Mouse (Mus musculus) neutrophil, adult 5-6 weeks (primary cell): ENCODE results near the gene Brd3os. TPM values are rescaled to one million over a fixed set of nuclear protein-coding genes. Genes with fewer than 3 reads are reported as not detected.

Experiments
- ATAC-seq: fragments of 151-379, 151-347 bp; 2 replicates; pipeline ENCODE4 v1.8.0; 2017; ENCODE audit warnings: mild to moderate bottlenecking, moderate TSS enrichment; ENCODE audit not compliant: insufficient number of reproducible peaks, poor library complexity, low FRiP score, severe bottlenecking; ENCODE audit errors: extremely low read depth
- total RNA-seq: library from RNA; stranded (forward); fragments of 200-1000 nt; gene quantifications from 2 replicates; pipeline ENCODE4 v1.2.3, GENCODE M21; 2017

Brd3os gene
- total RNA-seq, 1 experiment from 2014 or later = 0.47 TPM

- ATAC-seq = no peak
These were observed 24.4 kb upstream of the Brd3os start for GRCm38 (mm10) chr2:27417648-27418153.

GRCm38 (mm10) chr2:27418577-27419070 is 23.5 kb upstream of the Brd3os start:
- ATAC-seq = no peak

- ATAC-seq = no peak
These were observed 20.6 kb upstream of the Brd3os start for GRCm38 (mm10) chr2:27421293-27422068.

GRCm38 (mm10) chr2:27423596-27423995 is 18.5 kb upstream of the Brd3os start:
- no peak for ATAC-seq

- ATAC-seq = no peak
These were observed 16.9 kb upstream of the Brd3os start for GRCm38 (mm10) chr2:27425161-27425611.

- ATAC-seq = no peak
These were observed 16.2 kb upstream of the Brd3os start for GRCm38 (mm10) chr2:27425751-27426405.

- no peak for ATAC-seq
These were observed 15.7 kb upstream of the Brd3os start for GRCm38 (mm10) chr2:27426406-27426854.

- ATAC-seq = peak; percentile 81
These were observed 15.2 kb upstream of the Brd3os start, which contains the start of gene Vav2 for GRCm38 (mm10) chr2:27426855-27427457. TSS of gene Vav2 (minus strand) at chr2:27427033.

GRCm38 (mm10) chr2:27428071-27428470 is 14.1 kb upstream of the Brd3os start:
- peak; percentile 52 for ATAC-seq

GRCm38 (mm10) chr2:27430621-27431020 is 11.5 kb upstream of the Brd3os start:
- no peak for ATAC-seq

- ATAC-seq = no peak
These were observed 9.5 kb upstream of the Brd3os start for GRCm38 (mm10) chr2:27432599-27432998.

GRCm38 (mm10) chr2:27437876-27438275 is 4.2 kb upstream of the Brd3os start:
- ATAC-seq = no peak

- ATAC-seq = no peak
These were observed 3.8 kb upstream of the Brd3os start for GRCm38 (mm10) chr2:27438281-27438680.

GRCm38 (mm10) chr2:27442708-27443449 is 755 bp downstream of the Brd3os start:
- ATAC-seq = no peak

- ATAC-seq = no peak
These were observed 1.3 kb downstream of the Brd3os start for GRCm38 (mm10) chr2:27443450-27443708.

GRCm38 (mm10) chr2:27445910-27446309 is 3.8 kb downstream of the Brd3os start:
- ATAC-seq = no peak

GRCm38 (mm10) chr2:27446812-27447211 is 4.7 kb downstream of the Brd3os start:
- no peak for ATAC-seq

GRCm38 (mm10) chr2:27447782-27448181 is 5.7 kb downstream of the Brd3os start:
- no peak for ATAC-seq

- ATAC-seq = no peak
These were observed 8.1 kb downstream of the Brd3os start for GRCm38 (mm10) chr2:27450226-27450625.
